Mouse (Mus musculus): Measurements from ENCODE around the gene Col5a1. TPM values are rescaled to one million over a fixed set of nuclear protein-coding genes. Genes with fewer than 3 reads are reported as not detected.

The Col5a1 gene
- polyA plus RNA-seq, 1 experiment from 2014 or later = 53.3 TPM

DNA sequence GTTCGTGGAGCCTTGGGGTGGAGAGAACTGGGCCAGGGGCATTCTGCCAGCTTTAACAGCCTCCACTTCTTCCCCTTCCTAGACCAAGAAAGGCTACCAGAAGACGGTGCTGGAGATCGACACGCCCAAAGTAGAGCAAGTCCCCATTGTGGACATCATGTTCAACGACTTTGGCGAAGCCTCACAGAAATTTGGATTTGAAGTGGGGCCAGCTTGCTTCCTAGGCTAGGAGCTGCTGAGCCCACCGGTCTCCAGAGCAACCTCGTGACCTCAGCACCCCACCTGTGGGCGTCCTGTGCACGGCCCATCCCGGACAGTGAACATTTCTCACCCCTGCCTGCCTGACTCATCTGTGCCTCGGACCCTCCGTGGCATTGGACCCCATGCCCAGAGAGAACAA, 150.6 kb downstream of the Col5a1 start:
- H3K4me3 ChIP-seq = no peak overlapping the region
- no peak overlapping the region for H3K4me2 ChIP-seq
- no peaks in the 10 kb centered on the region for H3K27me3 ChIP-seq (replicated peaks)
- H3K9ac ChIP-seq = no peak overlapping the region
- H3K36me3 ChIP-seq = peaks cover 54% of the 10 kb centered on the region
- ATAC-seq (ENCODE audit: insufficient number of reproducible peaks, low FRiP score) = no peak
- 85% methylated on average over 13 of the region's 13 CpGs for WGBS
- no peaks in the 10 kb centered on the region for H3K9me3 ChIP-seq (replicated peaks)
- peaks cover 5% of the 10 kb centered on the region for H3K4me1 ChIP-seq (replicated peaks)
- no peak overlapping the region for H3K27ac ChIP-seq (ENCODE audit: poor library complexity, severe bottlenecking)

DNA sequence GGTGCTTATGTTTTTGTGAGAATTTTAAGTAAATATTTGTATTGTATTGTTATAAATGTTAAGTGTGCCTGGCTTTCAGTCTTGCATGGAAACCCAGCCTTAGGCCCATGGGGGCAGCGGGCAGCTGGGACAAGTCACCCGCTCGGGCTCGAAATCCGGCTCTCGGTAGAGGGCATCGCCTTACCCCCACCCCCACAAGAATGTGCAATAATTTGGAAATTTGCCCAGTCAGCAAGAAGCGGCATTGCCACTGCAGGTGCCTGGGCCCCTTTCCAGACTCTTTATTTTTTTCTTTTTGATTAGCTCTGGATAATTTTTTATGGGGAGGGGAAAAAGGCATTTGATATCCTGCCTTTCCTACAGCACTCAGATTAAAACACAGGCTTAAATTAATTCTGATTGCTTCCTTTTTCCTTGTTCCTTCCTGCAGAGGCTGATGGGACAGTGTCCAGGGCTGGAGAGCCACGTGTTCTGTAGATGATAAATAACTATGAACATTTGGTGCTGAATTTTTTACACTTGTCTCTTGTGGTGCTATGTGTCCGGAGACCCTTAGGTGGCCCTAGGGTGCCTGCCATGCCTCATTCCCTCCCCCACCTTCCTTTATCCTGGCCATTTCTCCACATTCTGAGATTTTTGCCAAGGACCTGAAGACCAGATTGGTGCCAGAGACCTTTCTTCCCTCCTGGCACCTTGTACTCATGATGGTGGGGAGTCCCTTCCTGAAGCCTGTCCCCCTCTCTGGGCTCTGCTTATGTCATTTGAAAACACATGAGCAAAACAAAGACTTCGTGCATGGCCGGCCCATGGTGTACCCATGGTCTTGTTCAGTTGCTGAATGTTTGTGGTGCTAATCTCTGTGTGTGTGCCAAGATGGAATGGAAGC, 151.5 kb downstream of the Col5a1 start:
- Histone ChIP-seq H3K36me3 (peaks cover 54% of the 10 kb centered on the region), H3K27ac (ENCODE audit: poor library complexity, severe bottlenecking) (no peak overlapping the region), H3K9me3 (replicated peaks) (no peaks in the 10 kb centered on the region), H3K4me3 (no peak overlapping the region), H3K4me1 (replicated peaks) (no peaks in the 10 kb centered on the region), H3K4me2 (no peak overlapping the region), H3K27me3 (replicated peaks) (no peaks in the 10 kb centered on the region), H3K9ac (no peak overlapping the region)
- no peak for ATAC-seq (ENCODE audit: insufficient number of reproducible peaks, low FRiP score)
- WGBS = 79% methylated on average over 12 of the region's 12 CpGs

DNA sequence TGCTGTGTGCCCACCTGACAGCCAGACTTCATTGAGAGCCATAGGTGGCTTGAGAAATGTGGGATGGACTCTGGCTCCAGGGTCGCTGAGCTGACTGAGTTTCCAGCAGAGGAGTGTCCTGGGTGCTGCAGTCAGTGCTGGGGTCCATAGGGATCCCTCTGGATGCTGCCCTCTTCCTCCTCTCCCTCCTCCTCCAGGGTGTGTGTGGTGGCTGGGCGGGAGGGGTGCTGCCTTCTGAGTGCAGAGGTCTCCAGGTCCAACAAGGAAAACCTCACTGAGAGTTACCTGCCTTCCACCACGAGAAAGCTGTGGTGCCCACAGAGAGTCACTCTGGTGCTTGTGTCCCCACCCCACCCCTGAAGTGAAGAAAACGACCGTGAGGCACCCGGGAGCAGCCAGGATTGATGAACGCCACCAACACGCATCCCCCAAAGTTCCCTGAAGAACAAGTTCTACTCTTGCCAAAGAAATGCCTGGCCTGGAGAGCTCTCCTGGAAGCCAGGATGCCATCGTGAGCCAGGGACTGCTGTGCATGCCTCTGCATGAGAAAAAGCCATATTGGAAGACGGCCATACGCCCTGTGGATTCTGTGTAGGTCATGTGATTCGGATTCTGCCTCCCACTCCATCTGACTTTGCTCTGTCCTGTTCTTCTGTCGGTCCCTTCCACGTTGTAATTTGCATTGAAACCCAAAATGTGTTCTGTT, 152.3 kb downstream of the Col5a1 start:
- ATAC-seq (ENCODE audit: insufficient number of reproducible peaks, low FRiP score) = no peak
- H3K4me3 ChIP-seq = no peak overlapping the region
- peaks cover 49% of the 10 kb centered on the region for H3K36me3 ChIP-seq
- no peak overlapping the region for H3K4me2 ChIP-seq
- no peak overlapping the region for H3K9ac ChIP-seq
- 85% methylated on average over 14 of the region's 14 CpGs for WGBS
- H3K4me1 ChIP-seq (replicated peaks) = no peaks in the 10 kb centered on the region
- H3K9me3 ChIP-seq (replicated peaks) = no peaks in the 10 kb centered on the region
- H3K27me3 ChIP-seq (replicated peaks) = no peaks in the 10 kb centered on the region
- no peak overlapping the region for H3K27ac ChIP-seq (ENCODE audit: poor library complexity, severe bottlenecking)

DNA sequence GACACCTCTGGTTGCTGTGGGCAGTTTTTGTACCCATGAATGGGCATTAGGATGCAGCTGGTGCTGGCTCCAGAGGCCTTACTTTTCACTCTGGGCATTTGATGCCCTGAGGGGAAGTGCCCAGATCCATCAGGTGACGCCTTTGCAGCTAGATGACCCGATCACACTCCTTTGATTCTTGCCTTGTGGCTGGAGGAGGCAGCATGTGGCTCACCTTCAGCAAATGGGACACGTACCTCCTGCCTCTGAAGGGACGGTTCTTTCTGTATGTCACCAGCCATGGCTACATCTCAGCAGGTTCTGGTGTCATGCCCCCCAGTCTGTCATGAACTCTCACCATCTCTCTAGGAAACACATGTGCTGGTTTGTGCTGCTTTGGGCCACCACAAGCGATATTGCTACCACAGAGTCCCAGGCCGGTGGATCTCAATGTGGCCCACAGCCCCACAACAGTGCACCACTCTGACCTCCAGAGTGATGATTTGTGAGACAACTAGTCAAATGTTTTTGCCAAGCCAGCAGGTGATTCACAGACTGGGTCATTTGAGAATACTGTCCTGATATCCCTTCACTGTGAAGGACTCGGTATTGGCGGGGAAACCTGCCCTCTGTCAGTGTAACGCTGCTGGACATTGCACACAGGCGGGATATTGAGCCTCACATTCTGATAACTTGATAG, 153.6 kb downstream of the Col5a1 start:
- ATAC-seq (ENCODE audit: insufficient number of reproducible peaks, low FRiP score) = no peak
- peaks cover 37% of the 10 kb centered on the region for H3K36me3 ChIP-seq
- 86% methylated on average over 10 of the region's 10 CpGs for WGBS
- H3K27ac ChIP-seq (ENCODE audit: poor library complexity, severe bottlenecking) = no peak overlapping the region
- H3K9ac ChIP-seq = no peak overlapping the region
- H3K27me3 ChIP-seq (replicated peaks) = no peaks in the 10 kb centered on the region
- H3K4me2 ChIP-seq = no peak overlapping the region
- H3K9me3 ChIP-seq (replicated peaks) = no peaks in the 10 kb centered on the region
- no peak overlapping the region for H3K4me3 ChIP-seq
- H3K4me1 ChIP-seq (replicated peaks) = no peaks in the 10 kb centered on the region

DNA sequence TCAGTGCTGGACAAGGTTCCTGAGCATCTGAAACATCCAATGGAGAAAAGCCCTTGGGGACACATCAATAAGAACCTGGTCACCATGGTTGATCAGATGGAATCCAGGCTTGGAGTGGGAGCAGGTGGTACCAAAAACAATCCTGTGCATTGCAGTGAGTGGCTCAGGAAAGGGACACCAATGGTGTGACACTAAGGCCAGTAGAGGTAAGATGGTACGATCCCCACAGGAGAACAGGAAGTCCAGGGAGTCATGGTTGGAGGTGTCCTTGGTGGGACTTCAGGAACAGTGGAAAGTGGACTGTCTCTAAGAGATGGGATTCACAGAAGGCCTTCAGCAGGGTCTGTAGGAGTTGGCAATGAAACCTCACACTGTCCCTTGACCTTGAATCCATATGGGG, 154.2 kb downstream of the Col5a1 start:
- 93% methylated on average over 1 of the region's 1 CpGs for WGBS

DNA sequence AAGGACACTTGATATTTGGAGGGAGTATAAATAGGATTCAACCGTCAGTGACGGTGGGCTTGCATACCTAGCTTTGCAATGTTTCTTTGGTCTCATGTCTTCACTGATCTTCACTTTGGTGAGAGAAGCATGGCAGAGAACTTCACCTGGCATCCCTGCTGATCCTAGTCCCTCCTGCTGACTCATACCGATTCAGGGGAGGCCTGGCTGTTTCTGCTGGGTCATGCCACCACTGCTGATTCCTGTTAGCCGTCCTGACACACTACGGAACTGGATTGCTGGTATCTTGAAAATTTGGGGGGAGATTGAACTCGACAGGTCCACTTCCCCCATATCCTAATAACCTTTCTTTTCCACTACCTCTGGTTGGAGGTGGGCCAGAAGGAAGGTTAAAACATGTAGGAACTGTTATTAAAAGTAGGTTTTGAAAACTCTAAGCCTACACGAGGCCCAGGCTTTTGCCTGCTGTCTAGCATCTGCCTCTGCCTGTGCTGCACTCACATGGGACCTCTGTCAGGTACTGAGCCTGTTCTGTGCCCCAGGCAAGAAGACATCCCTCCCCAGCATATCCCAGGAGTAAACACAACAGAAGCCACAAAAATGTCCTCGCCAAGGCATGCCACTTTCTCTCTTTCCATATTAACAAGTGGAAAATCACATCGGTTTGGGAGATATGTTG, 158.8 kb downstream of the Col5a1 start:
- H3K9ac ChIP-seq = no peak overlapping the region
- no peaks in the 10 kb centered on the region for H3K4me1 ChIP-seq (replicated peaks)
- no peak overlapping the region for H3K27ac ChIP-seq (ENCODE audit: poor library complexity, severe bottlenecking)
- 0 out of 2 replicates have a peak, but pooled peaks cover 3% of the 10 kb centered on the region for H3K27me3 ChIP-seq (replicated peaks)
- H3K4me2 ChIP-seq = no peak overlapping the region
- 75% methylated on average over 9 of the region's 9 CpGs for WGBS
- no peak overlapping the region for H3K4me3 ChIP-seq
- H3K9me3 ChIP-seq (replicated peaks) = no peaks in the 10 kb centered on the region
- ATAC-seq (ENCODE audit: insufficient number of reproducible peaks, low FRiP score) = peak; percentile 86
- H3K36me3 ChIP-seq = no peaks in the 10 kb centered on the region

More for the DNA sequence above, 154.2 kb downstream of the Col5a1 start:
- no peak overlapping the region for H3K4me2 ChIP-seq
- H3K4me1 ChIP-seq (replicated peaks) = no peaks in the 10 kb centered on the region
- peaks cover 32% of the 10 kb centered on the region for H3K36me3 ChIP-seq
- no peaks in the 10 kb centered on the region for H3K27me3 ChIP-seq (replicated peaks)
- H3K27ac ChIP-seq (ENCODE audit: poor library complexity, severe bottlenecking) = no peak overlapping the region
- H3K9ac ChIP-seq = no peak overlapping the region
- no peaks in the 10 kb centered on the region for H3K9me3 ChIP-seq (replicated peaks)
- ATAC-seq (ENCODE audit: insufficient number of reproducible peaks, low FRiP score) = no peak
- no peak overlapping the region for H3K4me3 ChIP-seq

DNA sequence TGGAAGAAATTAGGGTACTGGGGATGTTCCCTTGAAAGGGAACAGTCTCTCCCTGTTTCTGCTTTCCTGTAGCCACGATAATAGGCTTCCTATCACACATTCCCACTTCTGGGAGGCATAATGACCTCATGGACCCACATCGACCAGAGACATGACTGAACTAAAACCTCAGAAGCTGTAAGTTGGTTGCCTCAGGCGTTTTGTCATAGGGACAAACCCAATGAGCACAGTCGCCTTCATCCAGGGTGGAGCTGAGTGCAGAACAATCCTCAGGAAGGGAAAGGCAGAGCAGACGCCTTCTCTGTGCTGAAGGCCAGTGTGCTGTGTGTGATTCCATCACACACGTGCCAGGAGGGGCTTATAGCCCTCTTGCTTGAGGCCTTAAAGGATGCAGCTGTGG, 160.1 kb downstream of the Col5a1 start:
- no peak for ATAC-seq (ENCODE audit: insufficient number of reproducible peaks, low FRiP score)
- no peaks in the 10 kb centered on the region for H3K36me3 ChIP-seq
- WGBS = 67% methylated on average over 6 of the region's 6 CpGs

DNA sequence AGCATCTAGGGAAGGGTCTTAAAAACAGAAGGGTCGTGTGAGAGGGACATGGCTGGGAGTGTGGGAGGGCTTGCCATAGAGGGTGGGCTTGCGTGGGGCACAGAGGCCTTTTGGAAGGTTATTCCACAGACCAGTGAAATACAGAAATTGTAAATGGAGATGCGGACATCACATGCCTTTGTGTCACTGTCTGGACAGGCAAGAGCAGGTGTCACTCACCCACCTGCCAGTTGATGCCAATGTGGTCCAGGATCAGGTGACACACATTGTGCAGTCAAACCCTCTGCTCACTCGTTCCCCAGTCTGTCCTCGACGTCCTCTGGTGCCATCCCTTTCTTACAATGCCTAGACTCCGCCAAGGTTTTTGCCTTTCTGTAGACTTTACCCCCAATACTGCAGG, 160.9 kb downstream of the Col5a1 start:
- Histone ChIP-seq H3K36me3 (no peaks in the 10 kb centered on the region), H3K9ac (no peak overlapping the region), H3K27me3 (replicated peaks) (0 out of 2 replicates have a peak, but pooled peaks cover 3% of the 10 kb centered on the region), H3K4me3 (no peak overlapping the region), H3K9me3 (replicated peaks) (no peaks in the 10 kb centered on the region), H3K27ac (ENCODE audit: poor library complexity, severe bottlenecking) (no peak overlapping the region), H3K4me2 (no peak overlapping the region), H3K4me1 (replicated peaks) (no peaks in the 10 kb centered on the region)
- no peak for ATAC-seq (ENCODE audit: insufficient number of reproducible peaks, low FRiP score)
- WGBS = 74% methylated on average over 7 of the region's 7 CpGs

More for the DNA sequence above, 160.1 kb downstream of the Col5a1 start:
- no peak overlapping the region for H3K9ac ChIP-seq
- H3K4me1 ChIP-seq (replicated peaks) = no peaks in the 10 kb centered on the region
- H3K27me3 ChIP-seq (replicated peaks) = 0 out of 2 replicates have a peak, but pooled peaks cover 3% of the 10 kb centered on the region
- no peak overlapping the region for H3K4me2 ChIP-seq
- no peaks in the 10 kb centered on the region for H3K9me3 ChIP-seq (replicated peaks)
- no peak overlapping the region for H3K27ac ChIP-seq (ENCODE audit: poor library complexity, severe bottlenecking)
- no peak overlapping the region for H3K4me3 ChIP-seq

DNA sequence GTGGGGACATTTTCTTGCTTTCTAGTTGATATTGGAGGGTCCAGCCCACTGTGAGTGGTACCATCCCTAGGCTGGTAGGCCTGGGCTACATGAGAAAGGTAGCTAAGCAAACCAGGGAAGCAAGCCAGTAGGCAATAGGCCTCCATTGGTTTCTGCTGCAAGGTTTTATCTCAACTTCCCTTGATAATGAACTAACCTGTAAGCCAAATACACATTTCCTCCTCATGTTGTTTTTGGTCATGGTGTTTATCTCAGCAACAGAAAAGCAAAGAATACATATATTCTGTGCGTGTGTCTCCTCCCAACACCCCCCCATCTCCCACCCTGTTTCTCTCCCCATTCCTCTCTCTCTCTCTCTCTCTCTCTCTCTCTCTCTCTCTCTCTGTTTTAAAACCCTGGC, 173.7 kb downstream of the Col5a1 start:
- no peaks in the 10 kb centered on the region for H3K36me3 ChIP-seq
- H3K4me3 ChIP-seq = no peak overlapping the region
- H3K27me3 ChIP-seq (replicated peaks) = 0 out of 2 replicates have a peak, but pooled peaks cover 5% of the 10 kb centered on the region
- H3K4me2 ChIP-seq = no peak overlapping the region
- WGBS = 82% methylated on average over 1 of the region's 1 CpGs
- H3K9ac ChIP-seq = no peak overlapping the region
- H3K4me1 ChIP-seq (replicated peaks) = no peaks in the 10 kb centered on the region
- ATAC-seq (ENCODE audit: insufficient number of reproducible peaks, low FRiP score) = no peak
- no peak overlapping the region for H3K27ac ChIP-seq (ENCODE audit: poor library complexity, severe bottlenecking)
- H3K9me3 ChIP-seq (replicated peaks) = no peaks in the 10 kb centered on the region

DNA sequence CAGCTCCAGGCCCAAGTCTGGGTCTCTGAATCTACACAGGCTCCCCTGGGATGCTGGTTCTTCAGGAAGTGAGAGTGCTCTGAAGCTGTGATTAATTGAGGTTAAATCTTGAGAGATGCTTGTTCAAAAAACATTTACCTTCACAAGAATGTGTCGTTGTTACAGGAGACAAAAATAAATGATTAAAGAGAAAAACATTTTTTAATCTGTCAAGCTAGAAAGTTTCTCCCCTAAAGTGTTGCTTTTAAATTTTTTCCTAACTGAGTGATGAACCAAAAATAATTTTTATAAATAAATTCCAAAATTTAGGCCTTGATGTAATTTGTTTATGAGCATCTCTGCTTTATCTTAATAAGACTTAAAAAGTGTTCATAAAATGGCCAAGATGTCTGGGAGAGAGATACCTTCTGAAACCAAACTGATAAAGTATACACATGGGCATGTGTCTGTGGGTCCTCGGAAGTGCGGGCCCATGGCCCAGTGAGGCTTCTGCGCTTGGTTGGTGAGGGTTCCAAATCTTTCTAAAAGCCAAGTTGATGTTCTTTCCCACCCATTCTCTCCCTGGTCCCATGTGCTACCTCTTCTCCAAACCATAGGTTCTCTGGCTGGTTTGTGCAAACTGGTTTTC, 177.6 kb downstream of the Col5a1 start:
- 76% methylated on average over 4 of the region's 4 CpGs for WGBS
- no peak overlapping the region for H3K4me3 ChIP-seq
- H3K9me3 ChIP-seq (replicated peaks) = no peaks in the 10 kb centered on the region
- H3K36me3 ChIP-seq = no peaks in the 10 kb centered on the region
- no peak overlapping the region for H3K4me2 ChIP-seq
- ATAC-seq (ENCODE audit: insufficient number of reproducible peaks, low FRiP score) = no peak
- H3K27me3 ChIP-seq (replicated peaks) = 0 out of 2 replicates have a peak, but pooled peaks cover 5% of the 10 kb centered on the region
- H3K27ac ChIP-seq (ENCODE audit: poor library complexity, severe bottlenecking) = peak overlapping the region; percentile 49; the same call in 1 of the 2 replicates
- no peak overlapping the region for H3K9ac ChIP-seq
- H3K4me1 ChIP-seq (replicated peaks) = peaks cover 8% of the 10 kb centered on the region; the same call in 1 of the 2 replicates

Measured in heart, embryonic 12.5 days (tissue).